Mouse (Mus musculus) cerebellum, adult 2 months (tissue): ENCODE results near the gene Hif1an.

ENCODE experiments used
- CTCF ChIP-seq: fragments of 200-500 bp; IDR thresholded peaks from 2 replicates; pipeline ENCODE4 v1.5.1; 2011; ENCODE audit warnings: low read depth, mild to moderate bottlenecking, control low read depth, low read length, moderate library complexity, borderline replicate concordance; ENCODE audit not compliant: insufficient read depth
- POLR2A ChIP-seq: fragments of 200-500 bp; IDR thresholded peaks from 2 replicates; pipeline ENCODE4 v1.6.1; 2011; ENCODE audit warnings: low read length, control low read depth, borderline replicate concordance; ENCODE audit not compliant: insufficient read depth

DNA sequence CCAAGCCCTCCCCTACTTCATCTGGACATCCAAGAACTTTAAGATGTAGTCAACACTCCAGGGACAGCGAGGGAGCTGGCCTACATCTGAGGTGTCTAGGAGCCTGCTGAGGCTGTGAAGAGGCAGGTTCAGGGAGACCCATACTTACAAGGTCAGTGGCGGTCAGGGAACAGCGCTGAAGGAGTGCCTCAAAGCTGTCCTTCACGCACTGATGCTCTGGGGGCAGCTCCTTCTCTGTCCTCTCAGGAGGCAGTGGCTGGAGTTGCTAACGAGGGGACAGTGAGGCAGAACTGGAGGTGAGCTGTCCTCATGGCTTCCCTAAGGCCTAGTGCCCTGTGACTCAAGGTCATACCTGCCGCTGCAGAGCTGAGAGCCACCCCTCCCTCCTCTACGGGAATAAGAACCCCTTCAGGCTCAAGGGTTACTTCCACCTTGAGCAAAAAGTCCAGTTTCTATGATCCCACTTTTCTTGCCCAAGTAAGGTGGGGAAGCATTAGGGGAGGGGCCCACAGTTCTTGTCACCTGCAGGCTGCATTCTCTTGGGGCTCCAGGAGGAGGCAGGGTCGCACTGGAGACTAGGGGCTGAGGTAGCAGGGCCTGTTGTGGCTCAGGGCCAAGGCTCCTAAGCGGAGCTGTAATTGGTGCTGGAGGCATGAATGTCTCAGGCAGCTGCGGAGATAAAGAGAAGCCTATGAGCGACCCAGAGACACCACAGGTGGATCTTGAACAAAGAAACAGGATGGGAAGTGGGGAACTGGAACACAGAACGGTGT is 44.5 kb upstream of the Hif1an start:
- TF ChIP-seq CTCF (no peak), POLR2A (no peak)
